In genomic region chr3:18645927-18646326, GRCm38 (mm10) we compare ENCODE assay signal across 17 mouse cellular contexts.
DNase-seq lines count a peak whose midpoint lies in the region; ATAC-seq lines count a peak whose summit lies in the region.
"Had no signal": no experiment of that assay in that cellular context is flagged by ENCODE, and none has a peak within 500 bp of the region (broad histone marks: within the 10 kb centered on the region; RNA-seq: fewer than 3 reads in every experiment).

No protein-coding gene starts in this region.

- H3K9ac ChIP-seq in hindbrain, embryonic 13.5 days, result no peak overlapping the region
- H3K9ac ChIP-seq in hindbrain, embryonic 12.5 days, result no peak overlapping the region
- H3K9ac ChIP-seq: forebrain, embryonic 12.5 days; limb, embryonic 13.5 days; liver, embryonic 15.5 days had no signal

- peak; percentile 28; the same call in 1 of the 2 replicates for ATAC-seq in hindbrain, embryonic 13.5 days (ENCODE audit: low FRiP score)
- no peak for ATAC-seq in hindbrain, embryonic 12.5 days (ENCODE audit: low FRiP score)

- no peak overlapping the region for H3K27ac ChIP-seq in hindbrain, embryonic 13.5 days
- no peak overlapping the region for H3K27ac ChIP-seq in hindbrain, embryonic 12.5 days
- H3K27ac ChIP-seq: forebrain, embryonic 12.5 days; limb, embryonic 13.5 days; liver, embryonic 15.5 days had no signal

- H3K27me3 ChIP-seq in hindbrain, embryonic 13.5 days, result no peaks in the 10 kb centered on the region
- no peaks in the 10 kb centered on the region for H3K27me3 ChIP-seq in hindbrain, embryonic 12.5 days
- H3K27me3 ChIP-seq: forebrain, embryonic 12.5 days; limb, embryonic 13.5 days; liver, embryonic 15.5 days had no signal

- no peaks in the 10 kb centered on the region for H3K9me3 ChIP-seq in hindbrain, embryonic 13.5 days
- no peaks in the 10 kb centered on the region for H3K9me3 ChIP-seq in hindbrain, embryonic 12.5 days (replicated peaks)
- H3K9me3 ChIP-seq: forebrain, embryonic 12.5 days; G1E; limb, embryonic 13.5 days; liver, embryonic 15.5 days had no signal

- DNase-seq in 3T3-L1 (ENCODE audit: low read depth, low spot score), result peak; percentile 39
- peak; percentile 49 for DNase-seq in ZHBTc4 (ENCODE audit: low read depth, low spot score)
- DNase-seq in cerebellum, postnatal 14 days, result peak; percentile 47 to 48
- no peak for DNase-seq in frontal cortex, postnatal 36 days (ENCODE audit: low spot score in 2 of 2)
- no peak for DNase-seq in layer of hippocampus, postnatal 14 days (ENCODE audit: low spot score in 2 of 2)
- DNase-seq in lung, postnatal 14 days, result no peak
- DNase-seq: adrenal gland, postnatal 25 days; kidney, adult 11 months; kidney, postnatal 36 days; lung, postnatal 36 days; thymus, postnatal 4 days had no signal

- H3K4me1 ChIP-seq in hindbrain, embryonic 13.5 days (replicated peaks), result no peaks in the 10 kb centered on the region
- no peaks in the 10 kb centered on the region for H3K4me1 ChIP-seq in hindbrain, embryonic 12.5 days
- H3K4me1 ChIP-seq: limb, embryonic 13.5 days; liver, embryonic 15.5 days had no signal

- H3K4me2 ChIP-seq in hindbrain, embryonic 13.5 days, result no peak overlapping the region
- H3K4me2 ChIP-seq in hindbrain, embryonic 12.5 days (replicated peaks), result no peak overlapping the region
- H3K4me2 ChIP-seq: forebrain, embryonic 12.5 days; limb, embryonic 13.5 days; liver, embryonic 15.5 days had no signal

- H3K4me3 ChIP-seq in hindbrain, embryonic 13.5 days, result no peak overlapping the region
- H3K4me3 ChIP-seq in hindbrain, embryonic 12.5 days, result no peak overlapping the region
- H3K4me3 ChIP-seq: forebrain, embryonic 12.5 days; limb, embryonic 13.5 days; liver, embryonic 15.5 days had no signal

- H3K36me3 ChIP-seq in hindbrain, embryonic 13.5 days, result no peaks in the 10 kb centered on the region
- no peaks in the 10 kb centered on the region for H3K36me3 ChIP-seq in hindbrain, embryonic 12.5 days
- H3K36me3 ChIP-seq: forebrain, embryonic 12.5 days; G1E; limb, embryonic 13.5 days; liver, embryonic 15.5 days had no signal

- WGBS in hindbrain, embryonic 13.5 days, result 70% methylated on average over 7 of the region's 7 CpGs
- WGBS in hindbrain, embryonic 12.5 days, result 66% methylated on average over 7 of the region's 7 CpGs

Comparison
In these comparisons a context has a peak if more than half of its experiments do, and no peak if none do; other contexts are left out.
1. DNase-seq: peak in 3T3-L1 (single experiment), ZHBTc4 (single experiment) and cerebellum, postnatal 14 days (2 of 2); none in frontal cortex, postnatal 36 days (0 of 2), layer of hippocampus, postnatal 14 days (0 of 2) and lung, postnatal 14 days (single experiment).